Mouse (Mus musculus) embryonic facial prominence, embryonic 14.5 days (tissue): ENCODE data around the gene Lrrc8a. TPM values are rescaled to one million over a fixed set of nuclear protein-coding genes. Genes with fewer than 3 reads are reported as not detected.

ENCODE experiments used
- ATAC-seq: fragments of 200-750 bp; cut with Nextera tagmentation; 2 replicates; pipeline ENCODE4 v1.8.0; 2017; ENCODE audit warnings: low read depth, moderate number of reproducible peaks, moderate TSS enrichment
- DNase-seq: peaks from one replicate; pipeline ENCODE4 v3.0.0-alpha.2; 2015; ENCODE audit warnings: low spot score
- H3K27ac ChIP-seq: fragments of 300-500 bp; sonication (generic); replicated peaks from 2 replicates; pipeline ENCODE4 v1.5.1; 2014; ENCODE audit warnings: low read depth, mild to moderate bottlenecking, low read length, moderate library complexity
- H3K27me3 ChIP-seq: fragments of 300-500 bp; sonication (generic); replicated peaks from 2 replicates; pipeline ENCODE4 v1.6.1; 2014; ENCODE audit warnings: low read length; ENCODE audit not compliant: control insufficient read depth, insufficient read depth
- H3K36me3 ChIP-seq: fragments of 300-500 bp; sonication (generic); 2 replicates; pipeline ENCODE4 v1.6.1; 2014; ENCODE audit warnings: low read length, mixed read lengths; ENCODE audit not compliant: control insufficient read depth, insufficient read depth
- H3K4me1 ChIP-seq: fragments of 300-500 bp; sonication (generic); 2 replicates; pipeline ENCODE4 v1.6.1; 2014; ENCODE audit warnings: antibody characterized with exemption, low read length; ENCODE audit not compliant: control insufficient read depth, insufficient read depth
- H3K4me2 ChIP-seq: fragments of 300-500 bp; sonication (generic); 2 replicates; pipeline ENCODE4 v1.6.1; 2014; ENCODE audit warnings: low read depth, mild to moderate bottlenecking, low read length, moderate library complexity, mixed read lengths
- H3K4me3 ChIP-seq: fragments of 300-500 bp; sonication (generic); 2 replicates; pipeline ENCODE4 v1.5.1; 2014; ENCODE audit warnings: low read depth, mild to moderate bottlenecking, low read length
- H3K9ac ChIP-seq: fragments of 300-500 bp; sonication (generic); 2 replicates; pipeline ENCODE4 v1.6.1; 2014; ENCODE audit warnings: low read depth, mild to moderate bottlenecking, low read length, moderate library complexity, mixed read lengths
- H3K9me3 ChIP-seq: fragments of 300-500 bp; sonication (generic); 2 replicates; pipeline ENCODE4 v1.6.1; 2016; ENCODE audit warnings: low read length; ENCODE audit not compliant: control insufficient read depth
- WGBS: fragments of 180-500 bp; shearing (Covaris S2); extraction: QIAGEN DNeasy Blood & Tissue Kit; methylation state at CpG from one replicate; pipeline ENCODE4 v1.1.7; 2014; 5-methylcytosine and 5-hydroxymethylcytosine counted together
- polyA plus RNA-seq: library from polyadenylated mRNA; unstranded; fragments of >200 nt; fragmentation: Nextera tagmentation; extraction: Ambion mirVana; gene quantifications from 2 replicates; pipeline ENCODE4 v1.2.1, GENCODE M21; 2014

Lrrc8a gene
- polyA plus RNA-seq, 1 experiment from 2014 or later, result 39.2 TPM

- WGBS, result 74% methylated on average over 5 of the region's 5 CpGs
- Histone ChIP-seq H3K27ac (no peak overlapping the region), H3K4me2 (no peak overlapping the region), H3K4me3 (no peak overlapping the region), H3K9me3 (0 out of 2 replicates have a peak, but pooled peaks cover under 1% of the 10 kb centered on the region), H3K9ac (no peak overlapping the region), H3K27me3 (no peaks in the 10 kb centered on the region), H3K4me1 (peaks cover 16% of the 10 kb centered on the region), H3K36me3 (peaks cover 11% of the 10 kb centered on the region)
- DNase-seq, result no peak
- ATAC-seq, result no peak
Measured at GRCm38 (mm10) chr2:30235593-30235992, 1.9 kb upstream of the Lrrc8a start.

DNA sequence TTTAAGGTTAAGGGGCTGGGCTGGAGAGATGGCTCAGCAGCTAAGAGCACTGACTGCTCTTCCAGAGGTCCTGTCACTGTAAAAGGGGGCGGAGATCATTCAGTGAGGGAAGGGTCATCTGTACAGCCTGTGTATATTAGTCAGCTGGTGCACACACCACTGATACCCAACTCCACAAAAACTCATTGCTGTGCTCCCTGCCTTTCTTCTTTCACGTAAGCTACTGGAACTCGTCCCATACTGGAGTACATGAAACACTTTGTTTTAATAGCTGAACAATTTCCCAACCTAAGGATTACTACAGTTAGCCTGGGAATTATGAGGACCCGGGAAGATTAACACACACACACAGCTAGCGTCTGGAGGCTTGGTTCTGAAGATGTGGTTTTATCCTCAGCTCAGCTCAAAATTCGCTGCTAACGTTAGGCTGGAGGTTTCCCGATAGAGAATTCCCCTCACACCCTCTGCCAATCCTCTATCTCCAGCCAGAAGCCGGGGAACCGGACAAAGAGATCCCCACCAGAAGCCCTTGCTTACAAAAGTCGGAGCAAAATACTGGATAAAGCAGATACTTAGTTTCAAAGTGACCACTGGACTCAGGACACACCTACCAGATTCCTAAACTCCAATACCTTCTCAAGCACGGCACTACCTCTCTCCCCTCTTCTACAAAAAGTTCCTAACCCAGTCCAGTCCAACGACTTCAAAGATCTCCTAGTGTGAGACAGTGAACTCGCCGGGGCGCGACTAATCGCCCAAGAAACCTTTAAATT is 903 bp upstream of the Lrrc8a start:
- Histone ChIP-seq H3K9ac (peak overlapping the region; percentile 92), H3K27ac (peak overlapping the region; percentile 90), H3K36me3 (peaks cover 22% of the 10 kb centered on the region), H3K4me1 (peaks cover 16% of the 10 kb centered on the region), H3K4me2 (peak overlapping the region; percentile 86), H3K4me3 (peak overlapping the region; percentile 86), H3K9me3 (no peaks in the 10 kb centered on the region), H3K27me3 (no peaks in the 10 kb centered on the region)
- WGBS, result 4% methylated on average over 18 of the region's 18 CpGs
- DNase-seq (peak; percentile 14), ATAC-seq (no peak)

GRCm38 (mm10) chr2:30237881-30238280 is 366 bp downstream of the Lrrc8a start:
- Histone ChIP-seq H3K27me3 (no peaks in the 10 kb centered on the region), H3K4me2 (peak overlapping the region; percentile 86), H3K36me3 (peaks cover 34% of the 10 kb centered on the region), H3K4me3 (peak overlapping the region; percentile 86), H3K27ac (peak overlapping the region; percentile 90), H3K9me3 (no peaks in the 10 kb centered on the region), H3K9ac (peak overlapping the region; percentile 92), H3K4me1 (peaks cover 16% of the 10 kb centered on the region)
- ATAC-seq (peak; percentile 89), DNase-seq (peak; percentile 68)
- 0% methylated on average over 14 of the region's 42 CpGs for WGBS

DNA sequence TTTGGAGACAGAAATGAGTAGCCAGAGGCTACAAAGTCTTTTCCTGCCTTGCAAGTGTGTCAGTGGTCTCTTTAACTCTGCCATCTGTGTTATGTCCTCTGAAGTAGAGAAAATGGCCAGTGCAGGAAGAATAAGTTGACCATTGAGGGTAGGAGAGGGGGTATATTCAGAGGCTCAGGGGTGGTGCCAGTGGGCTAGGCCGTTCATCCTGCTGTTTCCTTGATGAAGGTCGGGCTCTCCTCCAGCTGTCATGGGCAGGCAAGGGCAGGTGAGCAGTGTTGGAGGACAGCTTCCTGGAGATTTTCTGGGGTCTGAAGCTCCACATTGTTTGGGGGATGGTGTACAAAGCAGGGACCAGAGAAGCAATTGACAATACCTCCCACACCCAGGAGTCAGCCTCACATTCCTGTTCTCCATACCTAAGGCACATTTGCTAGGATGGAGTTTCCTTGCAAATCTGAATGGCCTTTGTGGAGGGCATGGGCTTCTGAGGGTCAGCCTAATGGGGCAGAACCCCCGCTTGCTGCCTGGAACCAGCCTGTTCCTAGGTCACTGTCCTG is 1.5 kb downstream of the Lrrc8a start:
- Histone ChIP-seq H3K36me3 (peaks cover 45% of the 10 kb centered on the region), H3K27me3 (no peaks in the 10 kb centered on the region), H3K4me3 (peak overlapping the region; percentile 86), H3K4me1 (peaks cover 16% of the 10 kb centered on the region), H3K27ac (no peak overlapping the region), H3K9me3 (no peaks in the 10 kb centered on the region), H3K4me2 (peak overlapping the region; percentile 86), H3K9ac (peak overlapping the region; percentile 92)
- ATAC-seq (no peak), DNase-seq (no peak)
- WGBS, result 58% methylated on average over 3 of the region's 3 CpGs

DNA sequence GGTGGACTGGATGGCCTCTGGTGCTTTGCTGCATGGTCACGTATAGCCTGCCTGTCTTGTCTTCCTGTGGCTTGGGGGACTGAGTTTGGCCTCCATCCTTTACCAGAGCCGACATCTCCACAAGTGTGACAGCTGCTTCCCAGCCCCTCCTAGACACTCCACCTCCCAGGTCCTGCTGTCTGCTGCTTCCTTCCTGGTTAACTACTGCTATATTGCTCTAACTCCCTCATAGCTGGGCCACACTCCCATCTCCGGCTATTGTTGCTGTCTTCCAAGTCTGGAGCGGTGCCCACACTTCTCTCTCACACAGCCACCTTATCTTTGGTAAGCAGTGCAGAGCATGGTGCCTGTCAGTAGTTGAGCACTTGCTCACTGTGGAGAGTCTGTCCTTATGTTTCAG is 2.3 kb downstream of the Lrrc8a start:
- 91% methylated on average over 4 of the region's 4 CpGs for WGBS
- Histone ChIP-seq H3K27ac (no peak overlapping the region), H3K9me3 (no peaks in the 10 kb centered on the region), H3K36me3 (peaks cover 50% of the 10 kb centered on the region), H3K4me3 (no peak overlapping the region), H3K27me3 (no peaks in the 10 kb centered on the region), H3K4me2 (no peak overlapping the region), H3K9ac (0 out of 2 replicates have a peak overlapping the region, but pooled peaks have one; percentile 15), H3K4me1 (peaks cover 16% of the 10 kb centered on the region)
- no peak for DNase-seq
- no peak for ATAC-seq

DNA sequence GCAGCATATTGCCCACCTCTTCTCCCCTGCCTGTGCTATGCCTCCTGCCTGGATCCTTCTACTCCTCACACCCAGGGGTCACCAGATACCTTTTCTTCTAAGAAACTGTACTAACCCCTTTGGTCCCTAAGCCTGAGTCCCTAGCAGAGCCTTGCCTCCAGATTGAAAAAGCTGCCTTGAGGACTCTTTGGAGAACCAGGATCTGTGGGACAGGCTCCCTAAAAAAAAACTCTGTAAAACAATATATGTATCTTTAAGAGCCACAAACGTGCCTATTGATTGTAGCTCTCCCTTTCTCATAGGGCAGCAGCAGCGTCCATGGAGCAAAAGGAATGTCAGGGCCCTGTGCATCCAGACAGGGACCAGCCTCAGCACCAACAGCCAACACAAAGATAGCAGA is 2.8 kb downstream of the Lrrc8a start, which contains the start of gene Gm28035:
Gm28035 (plus strand) TSS at position 301 of the 400 bp plus-strand sequence.
- H3K9me3 ChIP-seq, result no peaks in the 10 kb centered on the region
- H3K27ac ChIP-seq, result no peak within 1 kb of the TSS
- H3K4me2 ChIP-seq, result no peak within 1 kb of the TSS
- peaks cover 50% of the 10 kb centered on the region for H3K36me3 ChIP-seq
- H3K4me3 ChIP-seq, result no peak within 1 kb of the TSS
- H3K4me1 ChIP-seq, result peaks cover 16% of the 10 kb centered on the region
- H3K9ac ChIP-seq, result peak within 1 kb of the TSS; percentile 15; the same call in 1 of the 2 replicates
- 82% methylated on average over 2 of the region's 2 CpGs for WGBS
- no peak for ATAC-seq
- no peak for DNase-seq
- no peaks in the 10 kb centered on the region for H3K27me3 ChIP-seq

GRCm38 (mm10) chr2:30242509-30242908 is 5.0 kb downstream of the Lrrc8a start:
- Histone ChIP-seq H3K4me2 (no peak overlapping the region), H3K27ac (no peak overlapping the region), H3K4me3 (no peak overlapping the region), H3K36me3 (peaks cover 55% of the 10 kb centered on the region), H3K27me3 (no peaks in the 10 kb centered on the region), H3K9ac (no peak overlapping the region), H3K4me1 (peaks cover 10% of the 10 kb centered on the region), H3K9me3 (no peaks in the 10 kb centered on the region)
- WGBS, result 43% methylated on average over 4 of the region's 4 CpGs
- ATAC-seq (no peak), DNase-seq (peak; percentile 80)

- Histone ChIP-seq H3K4me1 (peaks cover 10% of the 10 kb centered on the region), H3K27me3 (no peaks in the 10 kb centered on the region), H3K9me3 (no peaks in the 10 kb centered on the region), H3K27ac (no peak overlapping the region), H3K4me3 (no peak overlapping the region), H3K9ac (no peak overlapping the region), H3K4me2 (no peak overlapping the region), H3K36me3 (peaks cover 62% of the 10 kb centered on the region)
- ATAC-seq, result no peak
- no peak for DNase-seq
- WGBS, result 94% methylated on average over 4 of the region's 4 CpGs
Measured at GRCm38 (mm10) chr2:30243391-30243790, 5.9 kb downstream of the Lrrc8a start.
